Mouse (Mus musculus): ENCODE measurements around the gene Tomm6.
"Not testable (repeated sequence)": the region's sequence is repeated elsewhere in the genome, so short reads cannot be mapped to it uniquely, and the experiment has no call there.

Gene Tomm6

DNA sequence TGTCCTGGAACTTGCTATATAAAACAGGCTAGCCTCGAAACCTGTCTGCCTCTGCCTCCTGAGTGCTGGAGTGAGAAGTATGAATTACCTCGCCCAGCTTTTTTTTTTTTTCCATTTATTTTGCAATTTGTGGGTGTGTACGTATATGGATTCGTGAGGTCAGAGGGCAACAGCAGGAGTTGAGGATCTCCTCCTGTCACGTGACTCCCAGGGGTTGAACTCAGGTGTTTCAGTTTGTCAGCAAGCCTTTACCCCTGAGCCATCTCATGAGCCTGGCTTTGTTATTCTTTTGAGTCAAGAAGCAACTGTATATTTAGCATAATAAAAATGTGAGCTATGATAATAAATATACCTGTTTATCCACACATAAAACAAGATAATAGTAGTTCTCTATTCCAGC, 32.5 kb downstream of the Tomm6 start:
- in situ Hi-C loops (cut with MboI, MseI) = no loop called here

DNA sequence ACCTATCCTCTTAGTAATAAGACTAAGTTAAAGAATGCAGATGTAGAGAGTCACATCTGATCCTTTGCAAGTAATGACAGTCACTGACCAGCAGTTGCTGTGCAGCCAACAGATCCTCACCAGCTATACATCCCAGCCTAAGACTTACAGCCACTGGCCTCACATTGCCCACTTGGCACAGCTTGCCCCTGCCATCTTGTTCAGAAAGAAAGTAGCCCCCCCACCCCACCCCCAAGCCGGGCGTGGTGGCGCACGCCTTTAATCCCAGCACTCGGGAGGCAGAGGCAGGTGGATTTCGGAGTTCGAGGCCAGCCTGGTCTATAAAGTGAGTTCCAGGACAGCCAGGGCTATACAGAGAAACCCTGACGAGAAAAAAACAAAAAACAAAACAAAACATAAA, 33.8 kb downstream of the Tomm6 start:
- in situ Hi-C loops (cut with MboI, MseI) = not testable (repeated sequence)

DNA sequence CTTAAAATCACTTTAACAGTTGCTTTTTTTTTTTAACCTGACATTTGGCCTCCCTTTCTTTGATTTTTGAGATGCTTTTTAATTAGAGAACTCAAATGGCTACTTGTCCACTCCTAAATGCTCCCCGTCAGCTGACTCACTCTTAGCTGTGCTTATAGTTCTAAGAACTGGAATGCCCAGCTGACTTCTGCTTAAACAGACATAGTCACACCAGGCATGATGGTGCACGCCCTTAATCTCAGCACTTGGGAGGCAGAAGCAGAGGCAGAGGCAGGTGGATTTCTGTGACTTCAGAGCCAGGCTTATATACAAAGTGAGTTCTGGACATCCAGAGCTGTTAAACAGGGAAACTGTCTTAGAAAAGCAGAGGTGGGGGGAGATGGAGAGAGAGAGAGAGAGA, 36.2 kb downstream of the Tomm6 start:
- in situ Hi-C loops (cut with MboI, MseI) = no loop called here

DNA sequence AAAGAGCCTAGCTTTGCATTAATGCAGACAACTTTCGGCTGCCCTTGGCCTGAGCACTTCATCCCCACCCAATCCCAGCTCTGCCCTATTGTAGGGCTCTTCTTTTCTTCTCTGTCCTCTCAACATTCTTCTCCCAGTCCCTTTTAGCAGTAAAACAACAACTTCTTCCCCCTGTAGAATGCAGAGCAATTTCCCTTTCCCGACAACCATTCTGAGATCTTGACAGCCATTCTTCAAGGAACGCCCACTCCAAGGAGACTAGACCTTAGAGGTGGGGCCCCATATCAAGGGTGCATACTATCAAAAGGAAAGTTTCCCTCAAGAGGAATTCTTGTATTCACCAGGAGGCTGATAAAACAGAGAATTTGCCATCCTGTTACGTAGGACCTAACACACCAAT, 39.2 kb downstream of the Tomm6 start:
- in situ Hi-C loops (cut with MboI, MseI) = no loop called here

DNA sequence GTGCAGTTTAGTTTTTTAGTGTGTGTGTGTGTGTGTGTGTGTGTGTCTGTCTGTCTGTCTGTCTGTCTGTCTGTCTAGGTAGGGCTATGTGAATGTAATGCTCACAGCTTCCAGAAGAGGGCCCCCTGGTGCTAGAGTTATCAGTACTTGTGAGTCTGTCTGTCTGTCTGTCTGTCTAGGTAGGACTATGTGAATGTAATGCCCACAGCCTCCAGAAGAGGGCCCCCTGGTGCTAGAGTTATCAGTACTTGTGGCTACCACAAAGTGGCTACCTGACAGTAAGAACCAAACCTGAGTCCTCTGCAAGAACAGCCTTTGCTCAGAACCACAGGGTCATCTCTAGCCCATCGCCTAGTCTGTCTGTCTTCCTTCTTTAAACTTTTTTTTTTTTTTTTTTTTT, 41.5 kb downstream of the Tomm6 start:
- in situ Hi-C loops (cut with MboI, MseI) = no loop called here

DNA sequence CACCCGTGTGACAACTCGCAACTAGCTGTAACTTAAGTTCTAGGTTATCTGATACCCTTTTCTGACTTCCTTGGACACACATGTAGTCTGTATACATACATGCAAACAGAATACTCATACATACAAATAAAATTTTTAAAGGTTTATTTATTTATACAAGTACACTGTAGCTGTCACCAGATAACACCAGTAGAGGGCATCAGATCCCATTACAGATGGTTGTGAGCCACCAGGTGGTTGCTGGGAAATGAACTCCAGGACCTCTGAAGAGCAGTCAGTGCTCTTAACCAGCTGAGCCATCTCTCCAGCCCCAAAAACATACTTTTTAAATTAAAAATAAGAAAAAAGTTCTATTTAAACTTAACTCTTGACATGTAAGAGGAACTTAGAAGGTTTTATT, 45.2 kb downstream of the Tomm6 start:
- in situ Hi-C loops (cut with MboI, MseI) = no loop called here

Measured in T-helper 17 cell (primary cell).